Mouse (Mus musculus): ENCODE data around the gene Cwc25. TPM values are rescaled to one million over a fixed set of nuclear protein-coding genes. Genes with fewer than 3 reads are reported as not detected.

Gene Cwc25
- polyA plus RNA-seq, 1 experiment from 2014 or later = 13.2 TPM

DNA sequence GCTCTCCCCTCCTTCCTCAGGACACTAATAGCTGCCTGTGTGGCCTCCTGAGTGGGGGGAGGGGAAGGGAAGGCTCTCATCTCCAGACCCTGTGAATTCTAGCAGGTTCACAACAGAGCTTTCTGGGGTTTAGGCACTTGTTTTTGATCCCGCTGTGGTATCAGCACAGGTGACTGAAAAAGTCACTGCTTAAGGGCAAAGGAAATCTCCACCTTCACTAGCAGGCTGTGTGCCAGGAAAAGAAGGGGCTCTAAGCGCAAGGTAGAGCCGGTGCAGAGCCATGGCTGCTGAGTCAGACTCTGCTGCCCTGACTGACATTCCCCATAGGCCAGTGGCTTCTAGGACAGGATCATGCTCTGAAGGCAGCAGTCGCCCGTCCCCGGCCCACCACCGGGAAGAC is 37.6 kb downstream of the Cwc25 start:
- Histone ChIP-seq H3K4me1 (ENCODE audit: insufficient read depth, low read depth, low read length) (no peaks in the 10 kb centered on the region), H3K9me3 (ENCODE audit: low read length) (no peaks in the 10 kb centered on the region), H3K36me3 (ENCODE audit: insufficient read depth, low read length) (peaks cover 14% of the 10 kb centered on the region; the same call in 1 of the 2 replicates), H3K27me3 (replicated peaks; ENCODE audit: insufficient read depth, low read length) (no peaks in the 10 kb centered on the region), H3K9ac (replicated peaks; ENCODE audit: low read depth) (no peak overlapping the region), H3K4me3 (ENCODE audit: low read depth, low read length) (no peak overlapping the region), H3K4me2 (replicated peaks; ENCODE audit: low read depth, low read length) (no peak overlapping the region), H3K27ac (ENCODE audit: low read length) (no peak overlapping the region)
- TF ChIP-seq EP300 (IDR thresholded peaks at IDR 0.05) (no peak), CTCF (IDR thresholded peaks at IDR 0.05) (no peak)
- 90% methylated on average over 7 of the region's 7 CpGs for WGBS
- ATAC-seq (no peak), DNase-seq (ENCODE audit: low spot score) (no peak)

DNA sequence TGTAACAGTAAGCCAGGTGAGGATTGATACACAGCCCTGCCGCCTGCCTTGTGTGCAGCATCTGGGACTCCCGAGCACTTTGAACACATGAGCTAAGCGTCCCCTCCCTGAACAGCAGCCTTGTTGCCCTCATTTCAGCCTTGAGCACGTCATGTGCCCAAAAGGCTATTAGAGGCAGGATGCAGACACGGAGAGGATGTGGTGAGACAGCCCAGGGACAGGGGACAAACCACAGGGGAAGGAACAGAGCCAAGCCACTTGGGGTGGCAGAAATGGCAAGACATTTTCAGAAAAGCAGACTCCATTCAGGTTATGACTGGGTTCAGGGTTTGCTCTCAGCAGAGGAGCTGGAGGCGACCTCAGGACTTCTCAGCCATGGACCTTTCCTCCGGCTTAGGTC is 38.0 kb downstream of the Cwc25 start:
- H3K9me3 ChIP-seq (ENCODE audit: low read length) = no peaks in the 10 kb centered on the region
- DNase-seq (ENCODE audit: low spot score) (peak; percentile 25), ATAC-seq (0 out of 2 replicates have a peak, but pooled peaks have one; percentile 26)
- H3K4me3 ChIP-seq (ENCODE audit: low read depth, low read length) = no peak overlapping the region
- H3K4me2 ChIP-seq (replicated peaks; ENCODE audit: low read depth, low read length) = no peak overlapping the region
- H3K27me3 ChIP-seq (replicated peaks; ENCODE audit: insufficient read depth, low read length) = no peaks in the 10 kb centered on the region
- H3K36me3 ChIP-seq (ENCODE audit: insufficient read depth, low read length) = peaks cover 14% of the 10 kb centered on the region; the same call in 1 of the 2 replicates
- no peaks in the 10 kb centered on the region for H3K4me1 ChIP-seq (ENCODE audit: insufficient read depth, low read depth, low read length)
- H3K27ac ChIP-seq (ENCODE audit: low read length) = no peak overlapping the region
- no peak for TF ChIP-seq EP300 (IDR thresholded peaks at IDR 0.05)
- no peak for TF ChIP-seq CTCF (IDR thresholded peaks at IDR 0.05)
- no peak overlapping the region for H3K9ac ChIP-seq (replicated peaks; ENCODE audit: low read depth)
- 67% methylated on average over 7 of the region's 7 CpGs for WGBS

DNA sequence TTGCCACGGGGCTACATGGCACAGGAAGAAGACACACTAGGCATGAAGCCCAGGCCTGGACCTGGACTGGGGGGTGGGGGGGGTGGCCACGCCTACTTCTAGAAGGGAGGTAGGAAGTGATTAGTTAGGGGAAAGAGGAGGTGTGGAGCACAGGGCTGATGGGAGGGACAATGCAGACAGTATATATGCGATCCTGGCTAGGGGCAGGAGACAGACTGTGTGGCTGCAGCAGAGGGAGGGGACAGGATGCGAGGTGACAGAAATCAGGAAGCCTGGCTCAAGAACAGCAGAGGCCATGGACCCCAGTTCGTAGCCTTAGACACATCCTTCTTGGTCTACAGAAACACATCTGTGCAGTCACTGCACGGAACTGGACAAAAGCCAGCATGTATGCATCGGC is 42.6 kb downstream of the Cwc25 start:
- Histone ChIP-seq H3K9me3 (ENCODE audit: low read length) (no peaks in the 10 kb centered on the region), H3K4me1 (ENCODE audit: insufficient read depth, low read depth, low read length) (no peaks in the 10 kb centered on the region), H3K9ac (replicated peaks; ENCODE audit: low read depth) (no peak overlapping the region), H3K4me2 (replicated peaks; ENCODE audit: low read depth, low read length) (no peak overlapping the region), H3K27me3 (replicated peaks; ENCODE audit: insufficient read depth, low read length) (no peaks in the 10 kb centered on the region), H3K4me3 (ENCODE audit: low read depth, low read length) (no peak overlapping the region), H3K27ac (ENCODE audit: low read length) (no peak overlapping the region), H3K36me3 (ENCODE audit: insufficient read depth, low read length) (peaks cover 48% of the 10 kb centered on the region)
- WGBS = 54% methylated on average over 7 of the region's 7 CpGs
- TF ChIP-seq CTCF (IDR thresholded peaks at IDR 0.05) (no peak), EP300 (IDR thresholded peaks at IDR 0.05) (no peak)
- peak; percentile 63 for ATAC-seq
- peak; percentile 26 for DNase-seq (ENCODE audit: low spot score)

DNA sequence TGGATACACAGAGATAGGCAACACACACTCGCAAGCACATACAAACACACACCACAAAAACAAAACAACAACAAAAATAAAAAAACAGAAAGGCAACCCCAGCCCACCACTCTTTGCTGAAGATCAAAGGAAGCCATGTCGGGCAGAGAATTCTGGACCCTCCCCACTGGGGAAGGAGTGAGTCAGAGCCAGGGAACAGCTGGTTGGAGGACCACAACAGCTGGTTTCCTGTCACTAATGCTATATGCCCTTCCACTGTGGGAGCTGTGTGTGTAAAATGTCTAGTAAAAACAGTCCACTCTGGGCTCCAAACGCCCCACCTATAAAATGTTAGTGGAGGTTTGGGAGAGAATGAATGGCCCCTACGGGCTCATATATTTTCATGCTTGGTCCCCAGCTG is 45.0 kb downstream of the Cwc25 start:
- Histone ChIP-seq H3K27me3 (replicated peaks; ENCODE audit: insufficient read depth, low read length) (no peaks in the 10 kb centered on the region), H3K4me3 (ENCODE audit: low read depth, low read length) (no peak overlapping the region), H3K36me3 (ENCODE audit: insufficient read depth, low read length) (peaks cover 45% of the 10 kb centered on the region), H3K9ac (replicated peaks; ENCODE audit: low read depth) (no peak overlapping the region), H3K9me3 (ENCODE audit: low read length) (no peaks in the 10 kb centered on the region), H3K4me1 (ENCODE audit: insufficient read depth, low read depth, low read length) (no peaks in the 10 kb centered on the region), H3K4me2 (replicated peaks; ENCODE audit: low read depth, low read length) (no peak overlapping the region), H3K27ac (ENCODE audit: low read length) (no peak overlapping the region)
- DNase-seq (ENCODE audit: low spot score) = no peak
- TF ChIP-seq CTCF (IDR thresholded peaks at IDR 0.05) (no peak), EP300 (IDR thresholded peaks at IDR 0.05) (no peak)
- ATAC-seq = no peak
- 88% methylated on average over 4 of the region's 4 CpGs for WGBS

DNA sequence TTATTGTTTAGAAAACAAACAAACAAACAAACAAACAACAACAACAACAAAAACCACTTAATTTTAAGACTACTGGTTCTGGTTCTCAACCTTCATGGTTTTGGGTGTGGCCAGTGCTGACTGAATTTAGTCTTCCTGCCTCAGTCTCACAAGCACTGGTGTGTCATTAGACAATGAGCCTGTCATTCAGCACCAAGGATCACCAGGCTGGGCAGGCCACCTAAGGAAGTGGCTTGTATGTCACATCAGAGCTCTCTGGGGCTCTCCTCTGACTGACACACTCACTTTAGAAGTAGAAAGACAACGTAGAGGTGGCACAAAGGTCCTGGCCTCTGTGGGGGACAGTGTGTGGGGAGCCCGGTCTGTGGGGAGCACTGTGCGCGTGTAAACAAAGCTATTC is 47.3 kb downstream of the Cwc25 start:
- H3K36me3 ChIP-seq (ENCODE audit: insufficient read depth, low read length) = peaks cover 36% of the 10 kb centered on the region
- no peaks in the 10 kb centered on the region for H3K4me1 ChIP-seq (ENCODE audit: insufficient read depth, low read depth, low read length)
- TF ChIP-seq EP300 (IDR thresholded peaks at IDR 0.05) (no peak), CTCF (IDR thresholded peaks at IDR 0.05) (no peak)
- H3K4me3 ChIP-seq (ENCODE audit: low read depth, low read length) = no peak overlapping the region
- H3K9me3 ChIP-seq (ENCODE audit: low read length) = no peaks in the 10 kb centered on the region
- no peak overlapping the region for H3K27ac ChIP-seq (ENCODE audit: low read length)
- no peak overlapping the region for H3K9ac ChIP-seq (replicated peaks; ENCODE audit: low read depth)
- DNase-seq (ENCODE audit: low spot score) (no peak), ATAC-seq (no peak)
- H3K4me2 ChIP-seq (replicated peaks; ENCODE audit: low read depth, low read length) = no peak overlapping the region
- no peaks in the 10 kb centered on the region for H3K27me3 ChIP-seq (replicated peaks; ENCODE audit: insufficient read depth, low read length)
- 81% methylated on average over 4 of the region's 4 CpGs for WGBS

DNA sequence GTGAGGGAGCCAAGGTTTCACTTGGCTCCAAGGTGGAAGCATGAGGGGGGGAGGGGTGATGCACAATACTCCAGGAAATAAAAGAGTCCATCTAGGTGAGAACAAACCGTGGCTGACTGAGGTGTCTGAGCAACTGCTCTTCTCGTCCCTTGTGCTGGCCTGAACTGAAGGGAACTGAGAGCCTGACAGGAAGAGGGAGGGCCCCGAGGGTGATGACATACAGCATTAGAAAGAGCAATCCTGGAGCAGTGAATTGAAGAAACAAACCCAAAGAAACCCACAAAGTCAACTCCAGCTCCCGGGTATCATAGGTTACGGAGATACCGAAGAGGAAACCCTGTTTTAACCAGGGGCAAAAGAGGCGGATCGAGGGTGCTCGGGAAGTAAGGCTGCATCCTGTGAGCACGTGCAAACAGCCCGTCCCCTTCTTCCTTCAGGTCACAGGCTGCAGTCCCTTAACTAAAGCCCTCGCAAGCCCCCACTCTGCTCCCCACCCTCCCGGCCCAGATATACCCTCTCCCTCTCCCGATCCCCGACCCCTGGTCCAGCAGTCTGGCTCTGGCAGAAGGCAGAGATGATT is 48.0 kb downstream of the Cwc25 start:
- TF ChIP-seq EP300 (IDR thresholded peaks at IDR 0.05) (no peak), CTCF (IDR thresholded peaks at IDR 0.05) (no peak)
- Histone ChIP-seq H3K27me3 (replicated peaks; ENCODE audit: insufficient read depth, low read length) (no peaks in the 10 kb centered on the region), H3K9me3 (ENCODE audit: low read length) (no peaks in the 10 kb centered on the region), H3K4me1 (ENCODE audit: insufficient read depth, low read depth, low read length) (no peaks in the 10 kb centered on the region), H3K4me2 (replicated peaks; ENCODE audit: low read depth, low read length) (no peak overlapping the region), H3K27ac (ENCODE audit: low read length) (no peak overlapping the region), H3K9ac (replicated peaks; ENCODE audit: low read depth) (no peak overlapping the region), H3K4me3 (ENCODE audit: low read depth, low read length) (no peak overlapping the region), H3K36me3 (ENCODE audit: insufficient read depth, low read length) (peaks cover 34% of the 10 kb centered on the region)
- ATAC-seq = 0 out of 2 replicates have a peak, but pooled peaks have one; percentile 10
- DNase-seq (ENCODE audit: low spot score) = peak; percentile 26
- 60% methylated on average over 14 of the region's 15 CpGs for WGBS
